Mouse (Mus musculus) right cerebral cortex, postnatal 10 days (tissue): ENCODE measurements around the gene Aprt.

ENCODE experiments used
- DNase-seq, 2 experiments: peaks; one replicate each; pipeline ENCODE4 v3.0.0; 2021; ENCODE audit warnings: low spot score in 2 of 2

Gene Aprt

DNA sequence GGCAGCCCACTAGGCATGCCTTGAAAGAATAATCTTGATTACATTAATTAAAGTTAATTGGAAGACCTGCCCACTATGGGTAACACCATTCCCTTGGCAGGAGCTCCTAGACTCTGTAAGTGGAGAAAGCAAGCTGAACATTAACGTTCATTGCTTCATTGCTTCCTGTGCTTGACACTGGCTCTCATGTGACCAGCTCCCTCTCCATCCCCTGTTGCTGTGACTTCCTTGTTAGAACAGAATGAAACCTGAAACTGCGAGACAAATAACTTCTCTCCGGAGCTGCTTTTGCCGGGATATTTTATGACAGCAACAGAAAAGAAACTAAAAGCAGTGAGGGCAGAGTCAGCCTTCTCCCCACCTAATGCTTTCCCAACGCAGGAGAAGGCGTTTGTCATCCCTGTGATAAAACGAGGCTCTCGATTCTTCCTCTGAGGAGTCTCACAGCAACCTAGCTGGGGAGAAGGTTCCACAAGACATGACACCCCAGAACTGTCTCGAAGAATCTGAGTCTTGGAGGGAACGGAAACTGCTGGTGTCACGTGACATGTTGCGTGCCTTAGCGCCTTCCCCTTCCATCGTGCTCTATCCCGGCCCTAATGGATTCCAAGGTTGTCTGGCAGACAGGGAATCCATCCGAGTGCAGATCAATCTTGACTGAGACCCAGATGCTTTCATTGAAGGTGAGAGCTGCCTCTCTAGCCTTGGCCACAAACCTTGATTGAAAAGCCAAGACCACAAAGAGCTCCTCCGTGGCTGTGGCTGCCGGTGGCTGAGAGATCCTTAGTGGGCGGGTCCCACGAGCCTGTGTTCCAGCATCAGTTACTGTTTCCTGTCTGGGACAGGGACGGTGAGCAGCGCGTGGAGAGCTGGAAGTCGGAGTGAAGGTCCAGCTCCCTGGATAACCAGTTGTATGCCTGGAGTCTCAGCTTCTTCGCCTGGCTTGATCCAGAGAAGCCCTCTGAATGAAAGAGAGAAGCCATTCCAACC, 12.1 kb downstream of the Aprt start:
- DNase-seq = no peak

DNA sequence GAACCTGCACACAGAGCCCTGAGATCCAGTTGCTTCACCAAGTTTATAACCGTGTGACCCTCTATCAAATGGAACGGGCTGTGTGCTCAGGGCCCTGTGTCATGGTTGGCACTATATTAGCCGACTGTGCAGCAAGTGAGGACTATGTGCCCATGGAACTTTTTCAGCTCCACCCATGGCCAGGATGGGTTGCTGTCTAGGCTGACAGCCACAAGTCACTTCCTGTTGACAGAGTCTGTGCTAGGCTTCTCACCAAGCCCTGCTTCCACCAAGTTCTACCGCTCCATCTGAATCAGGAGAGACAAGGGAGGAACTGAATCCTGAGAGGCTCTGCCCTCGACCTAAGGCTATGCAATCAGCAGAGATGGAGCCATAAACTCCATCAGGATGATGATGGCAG, 15.5 kb downstream of the Aprt start:
- DNase-seq = peak in 1 of 2 experiments; percentile 52

DNA sequence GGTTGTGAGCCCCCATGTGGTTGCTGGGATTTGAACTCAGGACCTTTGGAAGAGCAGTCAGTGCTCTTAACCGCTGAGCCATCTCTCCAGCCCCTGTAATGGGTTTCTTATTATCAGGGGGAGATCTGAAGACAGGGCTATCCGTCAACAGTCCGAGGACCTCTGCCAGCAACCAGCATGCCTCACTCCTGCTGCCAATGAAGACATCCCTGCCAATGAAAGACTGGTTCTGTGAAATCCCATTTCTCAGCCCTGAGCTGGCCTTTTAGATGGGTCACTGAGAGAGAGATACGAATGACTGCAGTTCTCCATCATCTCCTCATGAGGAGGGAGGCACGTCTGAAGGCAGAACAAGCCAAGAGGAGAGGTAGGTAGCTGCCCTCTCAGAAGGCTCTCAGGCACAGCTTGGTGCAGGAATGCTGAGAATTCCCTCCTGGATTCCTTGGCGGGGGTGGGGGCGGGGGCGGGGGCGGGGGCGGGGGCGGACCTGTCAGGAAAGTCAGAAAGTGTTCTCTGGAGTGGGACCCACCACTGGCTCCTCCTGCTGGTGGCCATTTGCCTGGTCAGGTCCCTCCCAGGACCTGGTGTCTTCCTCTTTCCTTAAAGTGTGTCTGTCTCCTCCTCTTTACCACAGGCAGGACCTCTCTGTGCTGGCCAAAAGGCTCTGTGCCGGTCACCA, 17.9 kb downstream of the Aprt start:
- DNase-seq = no peak

DNA sequence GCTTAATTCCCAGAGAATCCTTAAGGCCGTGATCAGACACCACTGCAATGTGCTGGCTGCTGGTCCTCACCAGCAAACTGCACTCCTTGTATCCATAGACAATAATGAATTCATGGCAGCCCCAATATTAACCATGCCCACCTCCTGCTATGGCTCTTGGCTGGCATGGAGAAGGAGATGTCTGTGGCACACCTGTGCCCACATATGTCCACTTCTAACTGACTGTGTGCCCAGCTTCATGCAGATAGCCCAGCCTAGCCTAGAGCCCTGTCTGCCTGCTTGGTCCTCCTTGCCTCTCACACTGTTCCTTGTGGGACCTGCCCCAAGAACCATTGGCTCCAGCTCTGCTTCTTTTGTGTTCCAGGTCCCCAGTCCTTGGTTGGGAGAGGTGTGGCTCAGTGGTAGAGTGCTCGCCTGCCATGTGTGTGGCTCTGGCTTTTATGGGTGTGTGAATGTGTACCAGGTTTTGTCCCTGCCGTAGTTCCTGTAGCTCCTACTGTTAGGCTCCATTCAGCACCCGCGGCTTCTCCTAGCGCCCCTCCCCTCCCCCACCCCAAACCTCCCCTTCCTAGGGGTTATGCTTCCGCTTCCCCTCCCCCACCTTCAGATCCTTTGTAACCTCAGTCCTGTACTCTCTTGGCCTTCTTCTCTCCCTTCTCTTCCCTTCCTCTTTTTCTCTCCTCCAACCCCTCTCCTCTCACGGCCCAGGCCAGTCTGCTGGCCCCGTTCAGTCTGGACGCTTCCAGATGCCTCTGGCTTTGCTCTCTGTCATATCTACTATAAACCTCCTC, 19.3 kb downstream of the Aprt start:
- no peak for DNase-seq

DNA sequence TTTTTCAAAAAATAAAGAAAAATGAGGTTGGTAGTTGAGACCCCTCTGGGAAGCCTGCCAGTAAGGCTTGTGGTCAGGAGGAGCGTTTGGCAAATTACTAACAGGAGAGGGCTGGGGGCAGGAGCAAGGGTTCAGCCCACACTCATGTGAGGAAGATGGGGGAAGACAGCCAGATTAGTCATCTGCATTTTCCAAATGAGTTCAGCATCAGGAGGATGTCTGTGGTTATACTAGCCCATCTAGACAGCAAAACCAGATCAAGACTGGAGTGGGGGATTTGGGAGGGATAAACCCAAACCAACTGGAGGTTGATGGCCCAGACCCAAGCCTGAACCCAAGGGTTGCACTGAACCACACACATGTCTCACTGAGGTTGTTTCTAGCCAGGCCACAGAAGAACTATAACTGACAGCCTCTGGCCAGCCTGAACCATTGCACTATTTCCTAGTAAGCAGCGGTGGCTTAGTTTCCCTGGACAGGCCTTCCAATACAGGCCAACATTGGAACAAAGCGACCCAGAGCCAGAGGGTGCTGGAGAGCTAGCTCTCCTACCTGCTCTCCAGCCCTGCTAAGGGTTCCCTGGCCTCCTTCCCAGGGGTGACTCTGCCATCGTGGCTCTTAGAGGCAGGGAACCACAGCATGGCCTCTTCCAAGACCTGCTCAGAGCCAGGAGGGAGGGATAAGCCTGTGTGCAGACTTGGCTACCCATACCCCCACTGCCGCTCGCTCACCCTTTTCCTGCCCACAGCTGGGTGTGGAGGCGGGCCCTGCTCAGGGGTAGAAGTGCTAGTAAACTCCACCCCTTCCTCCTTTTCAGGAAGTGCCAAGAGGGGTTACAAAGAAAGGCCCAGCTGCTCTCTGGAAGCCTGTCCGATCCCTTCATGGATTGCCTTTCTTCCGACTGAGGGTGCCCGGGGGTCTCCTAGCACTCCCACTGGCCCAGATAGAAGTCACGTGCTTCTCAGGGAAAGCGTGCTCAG, 20.4 kb downstream of the Aprt start:
- DNase-seq = peak in 1 of 2 experiments; percentile 55

DNA sequence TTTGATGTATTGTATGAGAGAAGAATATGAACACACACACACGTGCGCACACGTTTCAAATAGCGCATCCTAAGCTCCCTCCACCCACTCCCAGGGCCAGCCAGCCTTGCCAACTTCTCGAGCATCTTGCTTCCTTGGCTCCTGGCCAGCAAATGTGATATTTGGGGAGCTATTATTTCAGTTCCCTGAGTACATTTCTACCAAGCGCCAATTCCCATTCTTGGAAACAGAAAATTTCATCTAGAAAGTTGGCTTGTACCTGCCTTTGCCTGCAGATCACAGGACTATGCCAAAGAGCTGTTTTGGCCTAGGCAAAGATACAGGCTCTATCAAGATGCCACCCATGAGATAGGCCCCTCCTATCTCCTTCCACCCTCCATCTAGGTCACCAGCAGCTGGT, 21.9 kb downstream of the Aprt start:
- DNase-seq = peak; percentile 89 to 90

DNA sequence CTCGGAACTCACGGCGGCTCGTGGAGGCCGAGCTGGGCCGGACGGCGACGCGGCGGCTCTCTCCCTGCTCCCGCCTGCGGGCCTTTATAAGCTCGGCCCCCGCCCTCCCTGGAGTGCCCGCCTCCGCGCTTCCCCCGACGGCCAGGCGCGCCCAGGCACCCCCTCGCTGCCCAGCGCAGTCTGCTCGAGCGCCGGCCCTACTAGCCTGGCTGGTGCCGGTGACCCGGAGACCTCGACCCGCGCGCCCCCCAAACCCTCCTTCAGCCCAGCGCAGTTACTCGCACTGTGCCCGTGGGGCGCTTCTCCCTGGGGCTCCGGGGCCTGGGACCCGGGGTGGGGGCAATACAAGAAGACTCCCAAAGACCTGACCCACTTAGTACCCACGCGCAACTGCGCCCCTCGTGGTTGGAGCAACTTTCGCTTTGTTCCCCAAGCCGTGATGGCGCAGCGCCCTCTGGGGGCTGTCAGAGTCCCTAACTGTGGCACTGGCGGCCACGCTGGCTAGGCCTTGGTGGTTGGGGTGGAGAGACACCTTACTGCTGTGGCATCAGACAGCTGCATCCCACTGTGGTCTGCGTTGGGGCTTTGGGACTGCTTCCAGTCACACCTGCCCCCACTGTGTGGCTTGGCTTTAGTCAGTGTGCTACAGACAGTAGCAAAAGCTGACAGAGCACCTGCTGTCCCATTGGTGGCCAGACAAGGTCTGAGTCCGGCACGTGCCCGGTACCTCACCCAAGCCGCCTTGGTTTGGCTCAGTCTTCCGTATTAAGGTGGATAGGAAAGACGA, 25.3 kb downstream of the Aprt start, which contains the start of gene Piezo1:
Gene Piezo1 (minus strand): TSS at position 65 of the 787 bp plus-strand sequence.
- peak; percentile 79 to 87 for DNase-seq

DNA sequence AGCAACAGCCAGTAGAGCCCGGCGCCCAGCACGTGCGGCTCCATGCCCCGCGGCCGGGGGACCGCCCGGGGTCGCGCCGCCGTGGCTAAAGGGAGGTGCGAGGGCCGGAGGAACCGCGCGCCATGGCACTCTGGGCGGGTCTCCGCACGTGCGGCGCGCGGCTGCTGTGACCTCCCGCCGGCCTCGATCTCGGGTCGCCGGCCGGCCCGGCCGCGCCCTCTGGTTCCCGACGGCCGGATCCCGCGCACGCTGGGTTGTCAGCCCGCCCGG, 25.8 kb downstream of the Aprt start:
- no peak for DNase-seq

DNA sequence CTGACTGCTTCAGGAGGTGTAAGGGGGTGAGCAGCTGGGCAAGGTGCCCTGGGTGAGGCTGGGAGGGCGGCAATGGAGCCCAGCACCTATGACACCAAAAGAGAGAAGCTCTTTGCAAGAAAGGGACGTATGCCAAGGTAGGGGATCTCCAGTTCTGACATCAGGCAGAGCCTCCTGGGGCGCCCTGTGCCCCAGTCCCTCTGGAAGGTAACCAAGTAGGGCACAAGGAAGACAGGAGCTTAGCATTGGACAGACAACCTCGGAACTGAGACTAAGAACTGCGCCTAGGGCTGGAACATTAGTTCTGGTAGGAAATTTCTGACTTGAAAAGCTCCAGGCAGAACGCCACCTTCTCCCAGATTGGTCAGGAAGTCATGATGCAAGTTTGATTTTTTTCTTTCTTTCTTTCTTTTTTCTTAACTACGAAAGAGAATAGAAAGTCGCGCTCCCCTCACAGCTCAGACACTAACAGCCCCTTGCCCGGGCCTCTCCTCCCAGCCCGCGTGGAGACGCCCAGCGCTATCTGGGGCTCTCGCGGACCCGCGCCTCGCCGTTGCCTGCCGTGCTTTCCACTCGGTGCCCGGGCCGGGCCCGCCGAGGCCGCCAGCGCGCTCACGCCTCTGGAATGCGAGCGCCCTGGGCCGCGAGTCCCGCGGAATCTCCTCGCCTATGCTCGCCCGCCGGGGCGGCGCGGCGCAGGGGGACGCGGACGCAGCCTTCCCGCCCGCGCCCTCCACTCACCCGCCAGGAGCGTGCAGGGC, 26.3 kb downstream of the Aprt start:
- DNase-seq = peak in 1 of 2 experiments; percentile 42

DNA sequence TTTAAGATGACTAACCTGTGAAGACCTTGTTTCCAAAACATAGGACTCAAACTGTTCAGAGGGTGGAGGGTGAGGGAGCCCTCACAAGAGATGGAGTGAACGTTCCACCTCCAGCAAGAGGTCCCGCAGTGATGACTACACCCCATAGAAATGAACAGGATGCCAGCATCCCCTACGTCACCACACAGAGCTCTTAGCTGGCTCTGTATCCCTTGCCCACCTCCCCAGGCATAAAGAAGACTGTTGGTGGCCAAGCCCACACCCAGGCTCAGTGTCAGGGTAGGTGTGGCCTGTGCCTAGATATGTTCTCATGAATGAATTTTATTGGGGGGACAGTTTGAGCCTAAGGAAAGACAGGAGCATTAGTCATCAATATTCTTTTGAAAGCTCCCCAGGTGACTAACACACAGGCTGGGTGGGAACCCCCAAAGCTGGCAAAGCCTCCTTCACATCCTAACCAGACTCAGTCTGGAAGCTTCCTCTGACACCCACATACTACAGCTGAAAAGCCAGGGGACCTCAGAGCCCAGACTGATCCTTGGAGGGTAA, 27.7 kb downstream of the Aprt start:
- no peak for DNase-seq

DNA sequence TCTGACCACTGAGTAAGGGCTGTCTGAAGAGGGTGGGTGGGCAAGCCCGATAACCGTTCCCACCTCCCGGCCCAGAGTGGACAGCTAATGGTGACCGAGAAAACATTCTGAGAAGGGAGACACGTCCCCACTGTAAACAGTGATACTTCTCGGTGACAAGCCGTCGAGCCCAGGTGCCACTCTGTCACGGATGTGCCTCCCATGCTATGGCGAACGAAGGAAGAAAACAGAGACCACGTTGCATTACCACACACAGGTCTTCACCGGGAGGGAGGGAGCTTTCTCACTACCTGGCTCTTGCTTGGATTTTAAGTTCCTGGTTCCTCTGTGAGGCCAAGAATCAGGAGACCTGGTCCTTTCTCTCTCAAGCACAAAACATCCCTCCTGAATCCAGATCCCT, 28.4 kb downstream of the Aprt start:
- DNase-seq = no peak

DNA sequence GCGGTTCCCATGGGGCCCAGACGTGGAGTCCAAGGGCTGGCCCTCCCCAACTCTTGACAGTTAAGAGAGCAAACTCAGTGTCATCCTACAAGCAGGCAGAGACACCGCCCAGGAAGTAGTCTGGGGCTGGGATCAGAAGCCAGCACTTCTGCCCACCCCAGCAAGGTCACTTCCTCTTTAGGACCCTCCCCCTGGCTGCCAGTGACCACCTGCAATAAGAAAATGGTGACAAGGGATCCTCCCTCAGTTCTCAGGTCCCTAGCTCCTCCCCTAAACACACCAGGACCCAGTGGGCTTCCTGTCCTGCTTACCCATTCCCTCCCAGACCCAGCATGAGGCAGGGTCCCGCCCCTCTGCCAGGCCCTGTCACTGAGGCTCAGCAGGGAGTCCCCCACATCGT, 28.9 kb downstream of the Aprt start:
- peak in 1 of 2 experiments; percentile 52 for DNase-seq

DNA sequence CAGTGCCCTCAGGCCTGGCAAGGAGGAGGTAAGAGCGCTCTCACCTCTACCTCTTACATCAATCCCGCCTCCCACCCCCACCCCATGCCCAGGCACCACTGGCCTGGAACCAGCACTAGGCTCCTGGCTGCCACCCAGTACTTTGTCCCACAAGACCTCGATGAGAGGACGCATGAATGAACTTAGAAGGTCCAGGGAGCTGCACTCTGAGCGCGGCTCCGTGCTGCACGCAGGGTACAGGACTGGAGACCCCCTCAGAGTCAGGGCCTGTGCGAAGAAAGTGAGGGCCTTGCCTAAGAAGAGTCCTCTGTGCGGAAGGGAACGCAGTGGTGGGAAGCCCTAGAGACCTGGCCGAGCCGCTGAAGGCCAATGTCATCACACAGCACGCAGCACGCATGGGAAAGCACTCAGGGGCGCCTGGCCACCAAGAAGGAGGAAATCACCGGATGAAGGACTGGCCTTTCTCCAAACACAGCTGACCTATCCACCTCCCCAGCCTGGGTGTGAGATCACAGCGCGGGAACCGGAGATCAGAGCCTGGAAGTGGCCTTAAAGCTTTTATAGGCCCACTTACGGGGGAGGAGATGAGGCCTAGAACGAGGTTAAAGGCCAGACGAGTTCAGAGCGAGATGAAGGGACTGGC, 29.8 kb downstream of the Aprt start:
- DNase-seq = no peak

DNA sequence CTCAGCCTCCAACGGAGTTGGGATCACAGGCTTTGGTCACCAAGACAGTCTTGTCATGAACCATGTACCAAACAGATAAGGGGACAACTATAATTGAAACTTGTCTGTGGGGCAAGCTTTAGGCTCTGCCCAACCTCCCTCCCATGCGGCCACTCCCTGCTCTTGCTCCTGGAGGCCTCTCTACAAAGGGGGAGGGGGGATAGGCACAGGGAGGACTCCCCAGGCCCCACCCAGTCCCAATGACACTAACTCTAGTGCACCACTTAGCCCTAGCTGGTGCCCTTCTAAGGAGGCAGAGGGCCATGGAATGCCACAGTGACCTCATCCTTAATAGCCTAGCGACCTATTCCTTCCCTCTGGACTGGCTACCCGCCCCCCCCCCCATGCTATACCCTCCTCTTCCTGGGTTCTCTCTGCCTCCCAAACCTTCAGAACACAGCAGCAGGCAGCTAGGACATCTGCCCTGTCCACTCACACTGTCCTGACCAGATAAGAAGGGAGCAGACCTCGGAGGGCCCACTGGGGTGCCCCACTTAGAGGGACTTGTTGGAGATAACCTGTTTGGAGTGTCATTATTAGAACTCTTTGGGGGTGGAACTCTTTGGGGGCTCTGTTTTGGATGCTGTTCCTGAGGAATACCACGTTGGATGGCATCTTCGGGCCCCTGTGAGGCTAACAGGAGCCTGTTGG, 30.5 kb downstream of the Aprt start:
- no peak for DNase-seq

DNA sequence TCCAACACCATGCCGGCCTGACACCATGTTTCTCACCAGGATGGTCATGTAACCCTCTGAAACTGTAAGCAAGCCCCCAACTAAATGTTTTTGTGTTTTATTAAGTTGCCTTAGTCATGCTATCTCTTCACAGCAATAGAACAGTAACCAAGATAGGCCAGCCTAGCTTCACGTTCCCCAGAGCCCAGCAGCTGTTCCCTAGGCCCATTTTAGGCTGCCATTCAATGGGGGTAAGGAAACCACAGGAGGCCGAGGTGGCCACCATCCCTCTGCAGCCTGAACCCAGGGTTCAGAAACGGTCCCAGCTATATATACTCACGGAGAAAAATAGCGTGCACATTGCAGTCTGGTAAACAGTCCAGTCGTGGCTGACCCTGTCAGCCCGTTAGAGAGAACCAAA, 32.6 kb downstream of the Aprt start:
- DNase-seq = no peak

DNA sequence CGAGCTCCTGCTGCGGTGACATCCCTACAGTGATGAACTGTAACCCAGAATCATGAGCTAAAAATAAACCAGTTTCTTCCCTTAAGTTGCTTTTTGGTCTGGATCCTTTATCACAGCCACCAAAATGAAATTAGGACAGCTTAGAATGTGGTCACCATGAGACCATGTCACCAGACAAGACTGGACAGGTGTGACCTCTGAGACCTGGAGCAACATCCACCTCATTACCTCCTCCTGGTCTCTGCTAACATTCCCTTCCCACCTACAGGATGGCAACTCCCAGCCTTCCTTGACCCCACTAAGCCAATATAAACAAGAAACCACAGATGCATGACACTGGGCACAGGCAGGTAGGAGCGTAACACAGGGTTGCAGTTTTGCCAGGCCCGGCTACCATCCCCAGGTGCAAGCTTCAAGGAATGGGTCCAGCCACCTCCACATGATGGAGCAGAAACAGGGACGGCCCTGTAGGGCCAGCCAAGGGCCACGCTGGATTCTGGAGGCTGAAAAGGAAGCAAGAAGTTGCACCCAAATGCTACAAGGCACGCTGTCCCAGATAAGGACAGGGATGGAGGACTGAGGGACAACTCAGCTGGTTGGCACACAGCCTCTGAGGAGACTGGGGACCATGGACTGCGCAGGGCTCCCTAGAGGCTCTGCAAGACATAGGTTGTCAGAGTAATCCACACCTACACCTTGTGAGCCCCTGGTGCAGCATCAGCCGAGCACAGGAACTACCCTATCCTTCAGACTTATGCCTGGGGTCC, 38.2 kb downstream of the Aprt start:
- DNase-seq = no peak

DNA sequence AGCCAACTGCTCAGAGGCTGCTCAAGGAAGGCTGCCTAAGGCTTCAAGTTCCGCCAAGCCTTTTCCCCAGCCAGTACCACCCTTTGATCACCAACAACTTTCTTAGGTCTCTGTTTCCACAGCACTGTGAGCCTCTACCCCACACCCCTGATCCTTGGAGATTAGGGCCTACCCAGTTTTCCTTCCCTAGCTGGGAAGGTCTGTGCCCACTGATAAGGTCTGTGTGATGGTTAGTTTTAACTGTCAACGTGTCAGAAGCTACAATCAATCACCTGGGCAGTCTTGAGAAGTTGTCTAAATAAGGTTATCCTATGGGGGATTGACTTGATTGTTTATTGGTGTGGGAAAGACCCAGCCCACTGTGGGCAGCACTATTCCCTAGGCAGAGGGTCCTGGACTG, 38.9 kb downstream of the Aprt start:
- no peak for DNase-seq
